Mouse (Mus musculus) cerebellum, postnatal 10 days (tissue): ENCODE measurements around the gene Nsd1.

ENCODE experiments used
- DNase-seq, 2 experiments: peaks; one replicate each; pipeline ENCODE4 v3.0.0; 2021; ENCODE audit warnings: mixed read lengths in 2 of 2

Gene Nsd1

GRCm38 (mm10) chr13:55258651-55259050 lies 49.1 kb downstream of the Nsd1 start:
- DNase-seq, result no peak

GRCm38 (mm10) chr13:55261521-55261920 lies 51.9 kb downstream of the Nsd1 start:
- no peak for DNase-seq

GRCm38 (mm10) chr13:55262096-55262495 lies 52.5 kb downstream of the Nsd1 start:
- no peak for DNase-seq

- DNase-seq, result no peak
Measured at GRCm38 (mm10) chr13:55277203-55277602, 67.6 kb downstream of the Nsd1 start.

GRCm38 (mm10) chr13:55277646-55278045 lies 68.1 kb downstream of the Nsd1 start:
- DNase-seq, result no peak

- DNase-seq, result peak in 1 of 2 experiments; percentile 13
Measured at GRCm38 (mm10) chr13:55288854-55289253, 79.3 kb downstream of the Nsd1 start.

GRCm38 (mm10) chr13:55296760-55297159 lies 87.2 kb downstream of the Nsd1 start:
- no peak for DNase-seq

GRCm38 (mm10) chr13:55300913-55301312 lies 91.3 kb downstream of the Nsd1 start:
- DNase-seq, result no peak

- DNase-seq, result peak in 1 of 2 experiments; percentile 17
Measured at GRCm38 (mm10) chr13:55312028-55312630, 102.5 kb downstream of the Nsd1 start.

- DNase-seq, result no peak
Measured at GRCm38 (mm10) chr13:55313051-55313450, 103.5 kb downstream of the Nsd1 start.

- DNase-seq, result no peak
Measured at GRCm38 (mm10) chr13:55314891-55315412, 105.4 kb downstream of the Nsd1 start.

GRCm38 (mm10) chr13:55318351-55318750 lies 108.8 kb downstream of the Nsd1 start:
- no peak for DNase-seq

- DNase-seq, result peak; percentile 46 to 48
Measured at GRCm38 (mm10) chr13:55319931-55320533, 110.5 kb downstream of the Nsd1 start, which contains the start of gene Prelid1. Gene Prelid1 (plus strand): TSS chr13:55320500.

- DNase-seq, result peak; percentile 95
Measured at GRCm38 (mm10) chr13:55321434-55322129, 112.0 kb downstream of the Nsd1 start, which contains the start of gene Rab24. Gene Rab24 (minus strand): TSS chr13:55321946.

- DNase-seq, result peak; percentile 67 to 74
Measured at GRCm38 (mm10) chr13:55322130-55322825, 112.7 kb downstream of the Nsd1 start.

- DNase-seq, result no peak
Measured at GRCm38 (mm10) chr13:55325596-55325995, 116.0 kb downstream of the Nsd1 start.

GRCm38 (mm10) chr13:55327169-55327568 lies 117.6 kb downstream of the Nsd1 start:
- no peak for DNase-seq

- peak; percentile 92 for DNase-seq
Measured at GRCm38 (mm10) chr13:55327633-55328032, 118.1 kb downstream of the Nsd1 start.

GRCm38 (mm10) chr13:55328171-55328570 lies 118.6 kb downstream of the Nsd1 start:
- DNase-seq, result no peak

- DNase-seq, result no peak
Measured at GRCm38 (mm10) chr13:55328641-55329040, 119.1 kb downstream of the Nsd1 start.

- DNase-seq, result peak; percentile 80 to 86
Measured at GRCm38 (mm10) chr13:55329109-55329682, 119.6 kb downstream of the Nsd1 start.
